Mouse (Mus musculus) 3T3-L1 (cell line): ENCODE measurements around the gene Olfr676.

Experiments used
- DNase-seq: peaks from one replicate; pipeline ENCODE4 v3.0.0-alpha.2; 2015; ENCODE audit warnings: low read depth, low spot score

Olfr676 gene

DNA sequence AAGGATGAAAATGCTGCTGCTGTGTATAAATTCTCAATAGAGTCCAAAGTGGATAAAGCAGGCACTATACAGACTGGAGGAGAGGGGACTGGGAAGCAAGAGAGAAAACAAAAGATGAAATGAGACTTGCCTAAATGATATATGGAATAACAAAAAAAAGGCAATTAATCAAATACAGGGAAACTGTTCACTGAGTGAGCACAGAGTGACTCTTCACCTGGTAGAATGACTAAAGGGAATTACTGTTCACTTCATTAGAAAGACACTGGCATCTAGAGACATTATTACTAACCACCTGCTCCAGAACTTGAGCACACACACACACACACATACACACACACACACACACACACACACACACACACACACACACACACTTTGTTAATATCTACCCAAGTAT, at the start of gene Olfr676:
TSS of gene Olfr676 (plus strand) at position 301 of the 400 bp plus-strand sequence.
- DNase-seq: no peak

- DNase-seq: no peak
Measured at GRCm38 (mm10) chr7:105001929-105002328, 30.6 kb upstream of the Olfr676 start, which contains the start of gene Olfr672. Gene Olfr672, minus strand, starts transcription at chr7:105002029.

DNA sequence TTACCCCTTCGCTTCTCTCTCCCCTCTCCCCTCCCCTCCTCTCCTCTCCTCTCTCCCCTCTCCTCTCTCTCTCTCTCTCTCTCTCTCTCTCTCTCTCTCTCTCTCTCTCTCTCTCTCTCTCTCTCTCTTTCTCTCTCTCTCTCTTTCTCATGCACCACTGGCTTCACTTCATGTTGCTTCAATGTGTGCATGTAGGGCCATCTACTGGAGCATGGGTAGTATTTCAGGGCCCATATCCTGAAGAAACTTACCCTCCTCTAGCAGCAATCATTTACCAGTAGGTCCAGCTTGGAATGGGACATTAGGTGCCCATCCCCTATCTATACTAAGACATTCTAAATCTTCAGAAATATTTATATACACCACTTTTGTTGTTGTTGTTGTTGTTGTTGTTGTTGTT, 10.0 kb upstream of the Olfr676 start:
- DNase-seq: peak; percentile 72

DNA sequence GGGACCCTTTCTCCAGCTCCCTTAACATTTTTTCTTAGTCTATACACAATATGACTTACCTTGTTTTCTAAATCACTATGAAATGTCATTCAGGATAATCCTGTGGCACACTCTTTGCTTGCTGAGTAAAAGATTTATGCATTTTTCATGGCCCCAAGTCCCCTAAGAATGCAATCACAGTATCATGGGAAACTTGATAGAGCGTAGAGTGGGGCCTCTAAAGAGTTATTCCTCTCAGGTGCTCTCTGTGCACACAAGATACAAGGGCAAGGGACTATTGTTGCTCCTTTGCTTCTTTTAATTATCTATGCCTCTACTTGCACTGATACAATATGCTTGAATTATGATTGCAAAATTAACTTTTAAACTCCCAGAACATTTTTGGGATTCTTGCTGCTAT, 4.1 kb upstream of the Olfr676 start, which contains the start of gene Olfr675:
TSS of gene Olfr675 (minus strand) at position 101 of the 400 bp plus-strand sequence.
- DNase-seq: no peak

GRCm38 (mm10) chr7:105033836-105034235, 1.3 kb downstream of the Olfr676 start:
- DNase-seq: peak; percentile 59

DNA sequence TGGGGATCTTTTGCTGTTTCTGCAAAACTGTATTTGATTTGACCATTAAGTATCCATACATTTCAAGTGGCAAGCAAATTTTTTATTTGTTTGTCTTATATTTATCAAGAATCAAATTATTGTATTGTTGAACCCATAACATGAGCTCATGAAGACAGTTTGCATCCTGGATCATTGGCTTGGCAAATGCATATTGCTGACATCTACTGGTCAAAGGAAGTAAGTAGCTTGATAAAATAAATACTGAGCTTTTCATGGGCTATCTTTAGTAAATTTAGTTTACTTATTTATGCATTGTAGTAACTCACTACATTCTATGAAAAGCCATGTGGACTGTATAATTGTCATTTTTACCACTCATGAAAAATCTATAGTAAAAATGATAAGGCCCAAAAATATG, 26.5 kb downstream of the Olfr676 start:
- DNase-seq: peak; percentile 39

DNA sequence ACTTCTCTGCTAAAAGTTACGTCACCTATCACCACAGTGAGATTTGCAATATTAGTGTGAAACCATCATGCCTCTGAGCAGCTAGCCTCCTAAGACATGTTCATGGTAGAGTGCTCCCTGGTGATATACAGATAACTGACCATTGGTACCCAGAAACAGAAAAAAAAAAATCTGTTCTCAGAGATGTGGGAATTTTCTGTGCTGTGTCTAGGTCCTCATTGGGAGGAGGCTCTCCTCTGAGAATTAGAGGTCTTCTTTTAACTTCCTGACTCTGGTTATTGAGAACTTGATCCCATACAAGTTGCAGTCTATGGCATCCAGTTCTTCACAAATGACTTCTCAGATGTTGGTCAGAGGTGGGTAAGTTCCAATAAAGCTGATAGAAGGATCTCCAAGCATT, 31.7 kb downstream of the Olfr676 start, which contains the start of gene Olfr678:
TSS of gene Olfr678 (plus strand) at position 301 of the 400 bp plus-strand sequence.
- no peak for DNase-seq

DNA sequence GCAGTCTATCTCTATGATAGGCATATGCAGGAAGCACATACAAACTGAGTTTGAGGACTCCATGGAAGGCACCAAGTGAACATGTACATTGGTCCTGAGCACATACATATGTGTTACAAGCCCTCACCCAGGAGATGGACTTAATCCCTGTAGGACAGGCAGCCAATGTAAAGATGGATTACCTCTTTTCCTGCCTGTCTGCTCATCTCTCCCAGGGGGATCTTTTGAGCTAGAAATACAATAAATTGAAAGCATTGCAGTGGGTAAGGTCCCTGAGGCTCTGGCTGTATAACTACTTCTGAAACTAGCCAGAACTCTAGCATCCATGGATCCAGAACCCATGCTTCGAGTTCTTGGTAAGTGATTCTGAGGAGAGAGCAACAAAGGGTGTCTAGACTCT, 48.4 kb downstream of the Olfr676 start, which contains the start of gene Olfr679:
TSS of gene Olfr679 (plus strand) at position 301 of the 400 bp plus-strand sequence.
- DNase-seq: no peak
